Mouse (Mus musculus) neural tube, embryonic 14.5 days (tissue): ENCODE data around the gene Lrp2. TPM values are rescaled to one million over a fixed set of nuclear protein-coding genes. Genes with fewer than 3 reads are reported as not detected.

ENCODE experiments used
- ATAC-seq: fragments of 200-750 bp; cut with Nextera tagmentation; 2 replicates; pipeline ENCODE4 v1.8.0; 2017; ENCODE audit warnings: low read depth, mild to moderate bottlenecking, moderate TSS enrichment, moderate library complexity
- H3K27ac ChIP-seq: fragments of 300-500 bp; sonication (generic); 2 replicates; pipeline ENCODE4 v1.5.1; 2014; ENCODE audit warnings: low read depth, mild to moderate bottlenecking, control low read depth, low read length, moderate library complexity, mixed read lengths
- H3K27me3 ChIP-seq: fragments of 300-500 bp; sonication (generic); 2 replicates; pipeline ENCODE4 v1.6.1; 2014; ENCODE audit warnings: low read length; ENCODE audit not compliant: control insufficient read depth, insufficient read depth
- H3K36me3 ChIP-seq: fragments of 300-500 bp; sonication (generic); 2 replicates; pipeline ENCODE4 v1.6.1; 2014; ENCODE audit warnings: low read length, mixed read lengths; ENCODE audit not compliant: control insufficient read depth, insufficient read depth
- H3K4me1 ChIP-seq: fragments of 300-500 bp; sonication (generic); 2 replicates; pipeline ENCODE4 v1.6.1; 2014; ENCODE audit warnings: low read length; ENCODE audit not compliant: control insufficient read depth, insufficient read depth
- H3K4me2 ChIP-seq: fragments of 300-500 bp; sonication (generic); 2 replicates; pipeline ENCODE4 v1.6.1; 2014; ENCODE audit warnings: mild to moderate bottlenecking, low read depth, low read length, control low read depth
- H3K4me3 ChIP-seq: fragments of 300-500 bp; sonication (generic); 2 replicates; pipeline ENCODE4 v1.5.1; 2014; ENCODE audit warnings: low read depth, low read length, control low read depth, mixed read lengths
- H3K9ac ChIP-seq: fragments of 300-500 bp; sonication (generic); replicated peaks from 2 replicates; pipeline ENCODE4 v1.6.1; 2014; ENCODE audit warnings: low read depth, mild to moderate bottlenecking, control low read depth, low read length, mixed read lengths
- H3K9me3 ChIP-seq: fragments of 300-500 bp; sonication (generic); 2 replicates; pipeline ENCODE4 v1.6.1; 2016; ENCODE audit warnings: low read length; ENCODE audit not compliant: control insufficient read depth
- WGBS: fragments of 180-500 bp; shearing (Covaris S2); extraction: QIAGEN DNeasy Blood & Tissue Kit; methylation state at CpG from one replicate; pipeline ENCODE4 v1.1.7; 2014; 5-methylcytosine and 5-hydroxymethylcytosine counted together
- polyA plus RNA-seq: library from polyadenylated mRNA; unstranded; fragments of >200 nt; fragmentation: Nextera tagmentation; extraction: Ambion mirVana; gene quantifications from 2 replicates; pipeline ENCODE4 v1.2.1, GENCODE M21; 2014

Lrp2 gene
- polyA plus RNA-seq, 1 experiment from 2014 or later: 1.8 TPM

DNA sequence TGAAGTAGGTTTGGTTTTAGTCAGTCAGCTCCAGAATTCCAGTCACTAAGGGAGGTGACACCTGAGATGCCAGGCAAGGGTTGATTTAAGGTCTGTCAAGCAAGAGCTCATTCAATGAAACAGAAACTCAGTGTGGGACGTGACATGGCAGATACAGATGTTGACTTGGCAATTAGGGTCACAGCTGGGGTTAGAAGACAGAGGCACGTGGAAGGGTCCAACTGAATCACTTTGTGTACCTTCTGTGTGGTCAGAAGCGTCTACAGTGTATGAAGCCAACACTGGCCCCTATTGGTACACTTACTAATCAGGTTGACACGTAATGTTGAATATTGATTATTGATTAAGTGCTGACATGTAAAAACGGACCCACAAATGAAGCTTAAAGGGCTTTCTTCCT, 161.0 kb downstream of the Lrp2 start:
- Histone ChIP-seq H3K4me2 (no peak overlapping the region), H3K36me3 (no peaks in the 10 kb centered on the region), H3K4me3 (no peak overlapping the region), H3K27me3 (no peaks in the 10 kb centered on the region), H3K27ac (no peak overlapping the region), H3K9ac (no peak overlapping the region), H3K9me3 (no peaks in the 10 kb centered on the region), H3K4me1 (no peaks in the 10 kb centered on the region)
- WGBS: 65% methylated on average over 5 of the region's 5 CpGs
- no peak for ATAC-seq

DNA sequence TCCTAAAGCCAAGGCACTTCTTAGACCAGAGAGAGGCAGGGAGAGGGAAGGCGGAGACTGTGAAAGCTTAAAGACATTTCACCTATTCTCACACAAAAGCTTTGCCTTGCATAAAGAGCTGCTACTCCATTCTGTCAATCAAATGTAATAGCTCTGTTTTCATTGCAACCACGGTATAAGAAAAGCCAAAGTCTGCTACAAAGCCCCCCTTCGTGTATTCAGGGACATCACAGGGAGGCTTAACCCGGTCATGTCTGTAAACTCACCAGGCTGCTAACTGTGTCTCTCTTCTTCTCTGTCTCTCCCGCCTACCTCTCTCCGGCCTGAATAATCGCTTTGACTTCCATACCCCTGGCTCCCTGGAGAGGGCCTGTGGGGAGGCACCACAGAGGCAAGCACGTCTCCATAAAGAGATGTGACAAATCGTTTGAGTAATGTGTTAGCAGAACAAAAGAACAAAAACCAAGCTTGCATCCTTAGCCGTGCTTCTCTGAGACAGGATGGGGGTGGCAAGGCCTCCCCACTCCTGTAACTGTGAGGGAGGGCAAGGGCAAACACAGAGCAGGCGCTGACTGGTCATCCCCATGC, 167.5 kb downstream of the Lrp2 start:
- Histone ChIP-seq H3K27me3 (no peaks in the 10 kb centered on the region), H3K4me2 (0 out of 2 replicates have a peak overlapping the region, but pooled peaks have one; percentile 3), H3K9ac (no peak overlapping the region), H3K9me3 (no peaks in the 10 kb centered on the region), H3K36me3 (no peaks in the 10 kb centered on the region), H3K27ac (no peak overlapping the region), H3K4me3 (no peak overlapping the region), H3K4me1 (peaks cover 4% of the 10 kb centered on the region; the same call in 1 of the 2 replicates)
- 4% methylated on average over 11 of the region's 11 CpGs for WGBS
- ATAC-seq: peak; percentile 85

DNA sequence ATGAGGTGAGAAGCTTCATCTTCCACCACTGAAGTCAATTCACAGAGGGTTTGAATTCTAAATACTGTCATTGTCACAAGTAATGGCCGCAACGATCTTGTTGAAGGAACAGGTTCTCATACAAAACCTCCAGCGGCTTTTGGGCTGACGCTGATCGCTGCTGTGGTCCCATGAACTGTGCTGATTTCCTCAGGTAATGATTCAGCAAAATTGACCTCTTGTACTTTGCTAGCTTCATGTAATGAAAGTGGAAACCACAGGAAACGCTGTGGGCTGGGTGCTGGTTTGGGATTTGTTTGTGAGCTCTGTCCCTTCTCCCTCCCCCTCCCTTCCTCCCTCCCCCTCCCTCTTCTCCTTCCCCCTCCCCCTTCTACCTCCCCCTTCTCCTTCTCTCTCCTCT, 170.8 kb downstream of the Lrp2 start:
- Histone ChIP-seq H3K27ac (no peak overlapping the region), H3K4me3 (no peak overlapping the region), H3K9me3 (no peaks in the 10 kb centered on the region), H3K27me3 (no peaks in the 10 kb centered on the region), H3K4me1 (peaks cover 4% of the 10 kb centered on the region; the same call in 1 of the 2 replicates), H3K36me3 (no peaks in the 10 kb centered on the region), H3K9ac (no peak overlapping the region), H3K4me2 (no peak overlapping the region)
- no peak for ATAC-seq
- WGBS: 93% methylated on average over 6 of the region's 6 CpGs

DNA sequence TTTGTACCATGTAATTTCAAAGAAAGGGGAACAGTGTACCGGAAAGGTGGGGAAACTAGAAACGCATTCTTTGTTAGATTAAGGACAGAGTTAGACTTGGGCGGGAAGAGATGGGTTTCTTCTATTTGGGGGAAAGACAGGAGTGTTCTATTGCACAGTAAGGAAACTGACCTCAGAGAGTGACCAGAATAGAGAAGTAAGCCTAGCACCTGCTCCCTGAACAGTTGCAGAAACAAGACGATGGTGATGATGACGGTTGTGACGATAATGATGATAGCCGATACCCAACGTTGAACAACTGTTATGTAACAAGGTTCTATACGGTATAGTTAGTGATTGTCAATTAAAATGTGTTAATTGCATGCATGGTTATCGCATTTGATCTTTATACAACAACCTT, 171.3 kb downstream of the Lrp2 start:
- WGBS: 96% methylated on average over 10 of the region's 10 CpGs
- Histone ChIP-seq H3K9ac (no peak overlapping the region), H3K36me3 (no peaks in the 10 kb centered on the region), H3K4me1 (peaks cover 4% of the 10 kb centered on the region; the same call in 1 of the 2 replicates), H3K9me3 (no peaks in the 10 kb centered on the region), H3K4me2 (no peak overlapping the region), H3K4me3 (no peak overlapping the region), H3K27me3 (no peaks in the 10 kb centered on the region), H3K27ac (no peak overlapping the region)
- no peak for ATAC-seq

DNA sequence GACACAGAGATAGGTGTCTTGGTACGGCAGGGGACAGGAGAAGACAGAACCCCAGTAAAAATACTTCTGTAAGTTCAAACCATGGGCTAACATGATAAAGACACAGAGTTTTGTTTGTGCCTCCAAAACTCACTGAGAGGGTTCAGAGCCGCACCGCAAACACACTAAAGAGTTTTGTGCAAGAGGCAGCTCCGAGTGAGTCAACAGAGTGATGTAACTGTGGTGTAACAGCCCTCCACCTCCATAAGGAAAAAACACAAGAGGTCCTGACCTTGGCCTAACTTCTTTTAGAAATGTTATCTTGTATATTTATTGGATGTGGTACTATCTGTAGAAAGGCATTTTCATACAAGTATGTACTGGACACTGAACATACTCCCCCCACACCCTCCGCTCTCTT, 180.2 kb downstream of the Lrp2 start:
- 95% methylated on average over 5 of the region's 5 CpGs for WGBS
- Histone ChIP-seq H3K27ac (no peak overlapping the region), H3K9me3 (no peaks in the 10 kb centered on the region), H3K4me1 (no peaks in the 10 kb centered on the region), H3K9ac (no peak overlapping the region), H3K4me3 (no peak overlapping the region), H3K4me2 (no peak overlapping the region), H3K36me3 (no peaks in the 10 kb centered on the region), H3K27me3 (no peaks in the 10 kb centered on the region)
- no peak for ATAC-seq

DNA sequence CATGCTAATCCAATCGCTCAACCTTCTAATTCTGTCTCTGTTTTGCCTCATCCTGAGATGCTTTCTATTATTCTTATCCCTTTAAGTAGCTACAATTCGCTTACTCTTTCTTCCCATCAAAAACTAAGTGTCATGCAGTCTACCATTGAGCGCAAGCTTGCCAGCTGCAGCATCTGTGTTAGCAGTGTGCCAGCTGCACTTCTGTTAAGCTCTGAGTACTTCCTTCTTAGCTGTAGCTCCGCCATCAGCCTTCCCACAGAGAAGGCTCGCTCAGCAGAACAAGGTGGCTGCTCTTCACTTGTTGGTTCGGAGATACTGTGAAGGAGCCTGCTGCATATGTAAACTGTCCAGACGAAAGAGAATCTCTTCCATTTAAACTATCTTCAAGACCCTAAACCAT, 183.6 kb downstream of the Lrp2 start:
- WGBS: 91% methylated on average over 7 of the region's 7 CpGs
- Histone ChIP-seq H3K4me3 (no peak overlapping the region), H3K36me3 (no peaks in the 10 kb centered on the region), H3K27me3 (no peaks in the 10 kb centered on the region), H3K27ac (no peak overlapping the region), H3K9ac (no peak overlapping the region), H3K4me1 (no peaks in the 10 kb centered on the region), H3K4me2 (no peak overlapping the region), H3K9me3 (no peaks in the 10 kb centered on the region)
- no peak for ATAC-seq

DNA sequence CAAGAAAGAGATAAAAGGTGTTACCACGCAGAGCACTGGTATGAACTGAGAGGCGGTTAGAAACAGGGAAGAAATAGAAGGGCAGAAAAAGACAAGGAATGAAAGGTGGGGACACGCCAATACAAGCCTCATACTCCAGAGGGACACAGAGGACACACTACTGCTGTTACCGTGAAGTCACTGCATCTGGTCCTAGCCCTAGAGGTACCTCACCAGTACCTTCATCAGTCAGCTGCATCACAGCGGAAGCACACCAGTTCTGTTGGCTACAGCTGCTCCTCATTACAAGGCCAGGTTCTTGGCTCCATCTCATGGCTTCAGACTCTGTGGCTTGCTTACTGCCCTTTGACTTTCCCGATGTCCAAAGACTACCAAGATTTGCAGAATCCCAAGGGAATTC, 184.0 kb downstream of the Lrp2 start:
- no peaks in the 10 kb centered on the region for H3K9me3 ChIP-seq
- no peak overlapping the region for H3K9ac ChIP-seq
- H3K27ac ChIP-seq: no peak overlapping the region
- H3K4me1 ChIP-seq: no peaks in the 10 kb centered on the region
- ATAC-seq: no peak
- no peaks in the 10 kb centered on the region for H3K27me3 ChIP-seq
- 94% methylated on average over 6 of the region's 6 CpGs for WGBS
- H3K4me2 ChIP-seq: no peak overlapping the region
- H3K36me3 ChIP-seq: no peaks in the 10 kb centered on the region
- H3K4me3 ChIP-seq: no peak overlapping the region

DNA sequence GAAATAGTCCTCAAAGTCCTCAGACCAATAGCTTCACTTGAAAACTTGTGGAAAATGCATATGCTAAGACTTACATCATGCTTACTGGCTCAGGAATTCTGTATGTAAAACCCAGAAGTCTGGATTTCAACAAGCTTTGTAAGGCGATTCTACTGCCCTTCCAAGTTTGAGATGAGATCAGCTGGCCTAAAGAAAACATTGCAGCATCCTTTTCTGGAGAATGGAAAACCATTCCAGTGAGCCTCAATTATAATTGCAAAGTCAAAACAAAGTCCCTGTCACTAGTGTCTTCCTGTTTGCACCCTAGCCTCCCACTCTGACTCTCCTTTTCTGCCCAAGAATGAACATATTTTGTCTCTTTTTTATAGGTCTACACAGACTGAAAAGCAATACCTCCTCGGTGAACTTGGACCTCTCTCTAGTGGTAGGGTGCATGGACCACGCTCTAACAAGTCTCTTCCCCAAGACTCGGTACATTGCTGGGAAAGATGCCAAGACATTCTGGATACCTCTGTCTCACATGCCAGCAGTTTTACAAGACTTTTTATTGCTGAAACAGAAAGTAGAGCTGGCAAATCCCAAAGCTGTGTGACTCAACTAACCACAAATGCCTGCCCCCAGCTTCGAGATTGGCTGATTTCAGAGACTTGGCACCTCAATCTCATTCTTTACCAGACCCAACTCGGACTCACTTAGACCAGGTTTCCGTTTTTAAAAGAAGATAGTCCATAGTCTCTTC, 184.8 kb downstream of the Lrp2 start:
- H3K4me2 ChIP-seq: no peak overlapping the region
- no peaks in the 10 kb centered on the region for H3K36me3 ChIP-seq
- no peaks in the 10 kb centered on the region for H3K9me3 ChIP-seq
- H3K27me3 ChIP-seq: no peaks in the 10 kb centered on the region
- WGBS: 87% methylated on average over 7 of the region's 7 CpGs
- ATAC-seq: no peak
- no peak overlapping the region for H3K27ac ChIP-seq
- no peak overlapping the region for H3K4me3 ChIP-seq
- no peaks in the 10 kb centered on the region for H3K4me1 ChIP-seq
- no peak overlapping the region for H3K9ac ChIP-seq

DNA sequence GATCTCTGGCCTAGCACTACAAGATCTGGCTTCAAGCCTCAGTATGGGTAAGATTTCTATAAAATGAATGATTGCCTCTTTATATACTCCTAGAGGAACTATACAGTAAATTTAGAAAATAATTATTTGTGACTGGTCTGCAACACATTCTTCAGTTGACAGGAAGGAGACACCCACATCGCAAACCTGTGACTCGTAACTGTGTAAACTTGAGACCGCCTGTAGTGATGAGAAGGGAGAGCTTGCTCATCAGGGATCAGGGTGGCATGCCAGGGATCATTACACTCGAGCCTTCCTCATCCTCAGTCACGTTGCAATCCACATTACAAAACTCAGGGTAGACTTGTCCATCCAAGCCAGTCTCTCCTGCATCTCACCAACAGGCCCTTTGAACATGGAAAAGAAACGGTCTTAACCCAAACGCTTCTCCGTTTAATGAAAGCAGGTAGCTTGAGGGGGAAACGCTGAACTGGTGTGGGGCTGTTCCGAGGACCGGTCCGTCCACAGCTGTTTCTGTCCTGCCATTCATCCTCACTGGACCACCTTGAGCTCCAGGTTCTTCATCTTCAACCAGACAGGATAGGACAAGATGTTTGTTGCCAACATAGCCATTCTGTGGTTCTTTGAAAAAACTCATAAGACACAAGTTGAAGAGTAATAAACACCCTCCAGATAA, 189.0 kb downstream of the Lrp2 start:
- no peak overlapping the region for H3K4me3 ChIP-seq
- H3K36me3 ChIP-seq: no peaks in the 10 kb centered on the region
- H3K9me3 ChIP-seq: no peaks in the 10 kb centered on the region
- WGBS: 87% methylated on average over 12 of the region's 12 CpGs
- H3K4me1 ChIP-seq: no peaks in the 10 kb centered on the region
- no peak for ATAC-seq
- H3K27ac ChIP-seq: no peak overlapping the region
- H3K27me3 ChIP-seq: no peaks in the 10 kb centered on the region
- H3K9ac ChIP-seq: no peak overlapping the region
- no peak overlapping the region for H3K4me2 ChIP-seq
